Mouse (Mus musculus): ENCODE measurements at regions not wholly inside any gene's neighbourhood (a gene's known extent, or its start where the extent isn't known, plus 50 kb on each side); places are given as distances from the start of the nearest gene placed in this dataset.

GRCm38 (mm10) chr10:17076186-17076585 lies 646.8 kb upstream of the Cited2 start:
- DNase-seq (ENCODE audit: low spot score), result no peak

- no peak for DNase-seq (ENCODE audit: low spot score)
These were observed 645.4 kb upstream of the Cited2 start for GRCm38 (mm10) chr10:17077580-17077979.

GRCm38 (mm10) chr10:17080818-17081217 lies 642.2 kb upstream of the Cited2 start:
- no peak for DNase-seq (ENCODE audit: low spot score)

- no peak for DNase-seq (ENCODE audit: low spot score)
These were observed 640.1 kb upstream of the Cited2 start for GRCm38 (mm10) chr10:17082926-17083325.

- DNase-seq (ENCODE audit: low spot score), result no peak
These were observed 621.0 kb upstream of the Cited2 start for GRCm38 (mm10) chr10:17102065-17102464.

- DNase-seq (ENCODE audit: low spot score), result no peak
These were observed 619.6 kb upstream of the Cited2 start for GRCm38 (mm10) chr10:17103416-17103815.

- DNase-seq (ENCODE audit: low spot score), result no peak
These were observed 616.2 kb upstream of the Cited2 start for GRCm38 (mm10) chr10:17106831-17107230.

GRCm38 (mm10) chr10:17111071-17111470 lies 611.9 kb upstream of the Cited2 start:
- DNase-seq (ENCODE audit: low spot score), result no peak

- DNase-seq (ENCODE audit: low spot score), result no peak
These were observed 608.2 kb upstream of the Cited2 start for GRCm38 (mm10) chr10:17114805-17115204.

- DNase-seq (ENCODE audit: low spot score), result no peak
These were observed 593.4 kb upstream of the Cited2 start for GRCm38 (mm10) chr10:17129391-17130163.

GRCm38 (mm10) chr10:17130661-17131060 lies 592.4 kb upstream of the Cited2 start:
- DNase-seq (ENCODE audit: low spot score), result no peak

GRCm38 (mm10) chr10:17131763-17132162 lies 591.3 kb upstream of the Cited2 start:
- DNase-seq (ENCODE audit: low spot score), result no peak

- no peak for DNase-seq (ENCODE audit: low spot score)
These were observed 547.6 kb upstream of the Cited2 start for GRCm38 (mm10) chr10:17175385-17175784.

- no peak for DNase-seq (ENCODE audit: low spot score)
These were observed 546.0 kb upstream of the Cited2 start for GRCm38 (mm10) chr10:17177054-17177453.

GRCm38 (mm10) chr10:17177503-17178278 lies 545.3 kb upstream of the Cited2 start:
- DNase-seq (ENCODE audit: low spot score), result no peak

- no peak for DNase-seq (ENCODE audit: low spot score)
These were observed 544.4 kb upstream of the Cited2 start for GRCm38 (mm10) chr10:17178627-17179026.

GRCm38 (mm10) chr10:17184418-17184817 lies 538.6 kb upstream of the Cited2 start:
- no peak for DNase-seq (ENCODE audit: low spot score)

- DNase-seq (ENCODE audit: low spot score), result no peak
These were observed 526.8 kb upstream of the Cited2 start for GRCm38 (mm10) chr10:17196205-17196604.

GRCm38 (mm10) chr10:17196636-17197035 lies 526.4 kb upstream of the Cited2 start:
- DNase-seq (ENCODE audit: low spot score), result no peak

- no peak for DNase-seq (ENCODE audit: low spot score)
These were observed 522.2 kb upstream of the Cited2 start for GRCm38 (mm10) chr10:17200524-17201426.

GRCm38 (mm10) chr10:17201427-17201745 lies 521.6 kb upstream of the Cited2 start:
- DNase-seq (ENCODE audit: low spot score), result no peak

Data from testis, postnatal 10 days (tissue).